Mouse (Mus musculus) embryonic fibroblast, embryonic 13.5 days (primary cell): ENCODE measurements around the gene Cdk6.

Source experiments
- CTCF ChIP-seq: IDR thresholded peaks from 2 replicates; pipeline ENCODE4 v1.5.1; 2011; ENCODE audit warnings: mild to moderate bottlenecking, control low read depth, low read length, moderate library complexity, borderline replicate concordance; ENCODE audit not compliant: insufficient read depth
- POLR2A ChIP-seq: IDR thresholded peaks from 2 replicates; pipeline ENCODE4 v1.6.1; 2011; ENCODE audit warnings: low read depth, mild to moderate bottlenecking, control low read depth, low read length, moderate library complexity

- no peak for TF ChIP-seq CTCF
- TF ChIP-seq POLR2A: no peak
Observed at GRCm38 (mm10) chr5:3462897-3463757, 121.8 kb downstream of the Cdk6 start.
